Mouse (Mus musculus): ENCODE data around the gene Vmn2r118. TPM values are rescaled to one million over a fixed set of nuclear protein-coding genes. Genes with fewer than 3 reads are reported as not detected.

Gene Vmn2r118
- polyA plus RNA-seq (2017; shearing (Covaris generic)): under 1 TPM in 1 of 2 experiments, not detected in 1; 0.04 TPM

DNA sequence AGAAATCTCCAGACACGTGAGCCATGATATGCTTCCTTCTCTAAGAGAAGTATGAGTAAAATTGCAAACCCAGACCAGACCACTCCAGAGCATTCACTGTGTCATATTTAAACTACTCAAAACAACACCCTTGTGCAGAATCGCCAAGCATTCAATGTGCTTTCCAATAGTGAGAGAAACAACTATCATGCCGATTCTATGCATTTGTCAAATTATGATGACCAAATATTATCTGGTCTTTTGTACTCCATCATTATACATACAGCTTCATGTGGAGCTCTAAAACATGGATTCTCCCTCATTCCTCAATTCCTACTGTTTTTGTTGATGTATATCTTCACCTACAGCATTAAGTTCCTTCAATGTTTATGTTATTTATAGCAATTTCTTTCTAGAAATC lies at the start of gene Vmn2r118:
Gene Vmn2r118, minus strand, starts transcription at position 101 of the 400 bp plus-strand sequence.

Other genes starting within 250 kb of the Vmn2r118 start
- gene St6gal2, start 179.8 kb downstream of the Vmn2r118 start, polyA plus RNA-seq (2017; shearing (Covaris generic)): not detected
- gene Pot1b, start 87.4 kb upstream of the Vmn2r118 start, polyA plus RNA-seq (2017; shearing (Covaris generic)): 10 to 100 TPM; 13.2 to 18.8 TPM
- gene Adgre4, start 124.8 kb upstream of the Vmn2r118 start, polyA plus RNA-seq (2017; shearing (Covaris generic)): under 1 TPM; 0.25 to 0.49 TPM